Mouse (Mus musculus) left cerebral cortex, postnatal 4 days (tissue): ENCODE measurements around the gene D11Wsu47e. TPM values are rescaled to one million over a fixed set of nuclear protein-coding genes. Genes with fewer than 3 reads are reported as not detected.

Experiments
- DNase-seq: peaks from one replicate; pipeline ENCODE4 v3.0.0-alpha.2; 2022
- intact Hi-C: fragments of 180-260 bp; cut with DNase I; formaldehyde crosslinking; loops from one replicate; pipeline ENCODE4 v1.15.1; 2025
- total RNA-seq, 2 experiments: library from RNA; stranded (reverse); gene quantifications; 2 replicates each; pipeline ENCODE4 v1.2.3; 2021

Gene D11Wsu47e
- total RNA-seq, 2 experiments from 2014 or later: 19.2 to 19.4 TPM

- intact Hi-C loops: no loop called here
Observed at GRCm38 (mm10) chr11:113730879-113731278, 46.7 kb downstream of the D11Wsu47e start.

GRCm38 (mm10) chr11:113731945-113732612 lies 47.9 kb downstream of the D11Wsu47e start:
- DNase-seq: no peak
- intact Hi-C loops: no loop called here

More at GRCm38 (mm10) chr11:113730879-113731278, 46.7 kb downstream of the D11Wsu47e start:
- DNase-seq: no peak

GRCm38 (mm10) chr11:113733631-113734364 lies 49.6 kb downstream of the D11Wsu47e start:
- no peak for DNase-seq
- intact Hi-C loops: no loop called here

- intact Hi-C loops: no loop called here
- no peak for DNase-seq
Observed at GRCm38 (mm10) chr11:113735151-113735550, 50.9 kb downstream of the D11Wsu47e start.

DNA sequence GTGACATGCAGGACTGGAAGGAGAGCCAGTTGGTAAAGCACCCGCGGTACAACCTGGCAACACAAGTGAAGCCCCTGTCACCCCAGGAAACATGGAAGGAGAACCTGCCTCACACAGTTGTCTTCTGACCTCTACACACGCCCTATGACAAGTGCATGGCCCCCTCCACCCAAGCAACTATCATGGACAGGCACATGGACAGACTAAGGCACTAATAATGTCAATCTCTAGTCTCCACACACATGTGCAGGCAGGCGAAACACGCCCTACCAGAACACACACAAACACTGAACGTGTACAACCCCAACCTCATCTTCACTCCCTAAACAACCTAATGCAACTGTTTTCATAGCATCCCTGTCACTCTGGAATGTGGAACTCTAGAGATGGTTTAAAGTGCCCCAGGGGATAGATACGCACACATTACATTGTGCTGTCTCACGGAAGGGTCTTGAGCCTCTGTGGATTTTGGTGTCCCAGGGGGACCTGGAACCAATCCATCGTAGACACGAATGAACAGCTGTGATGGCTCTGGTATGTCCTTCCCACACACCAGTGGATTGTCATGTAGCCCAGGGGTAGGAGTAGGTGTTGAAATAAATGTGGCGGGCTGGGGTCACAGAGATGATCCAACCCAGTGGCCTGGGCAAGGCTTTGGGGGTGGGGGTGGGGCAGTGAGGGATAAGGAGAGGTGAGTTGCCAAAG lies 52.8 kb downstream of the D11Wsu47e start:
- intact Hi-C loops: no loop called here
- DNase-seq: no peak

- intact Hi-C loops: no loop called here
- DNase-seq: no peak
Observed at GRCm38 (mm10) chr11:113737553-113737854, 53.3 kb downstream of the D11Wsu47e start.

GRCm38 (mm10) chr11:113737912-113738311 lies 53.7 kb downstream of the D11Wsu47e start:
- DNase-seq: no peak
- intact Hi-C loops: no loop called here

GRCm38 (mm10) chr11:113739213-113739612 lies 55.0 kb downstream of the D11Wsu47e start:
- no peak for DNase-seq
- intact Hi-C loops: no loop called here

DNA sequence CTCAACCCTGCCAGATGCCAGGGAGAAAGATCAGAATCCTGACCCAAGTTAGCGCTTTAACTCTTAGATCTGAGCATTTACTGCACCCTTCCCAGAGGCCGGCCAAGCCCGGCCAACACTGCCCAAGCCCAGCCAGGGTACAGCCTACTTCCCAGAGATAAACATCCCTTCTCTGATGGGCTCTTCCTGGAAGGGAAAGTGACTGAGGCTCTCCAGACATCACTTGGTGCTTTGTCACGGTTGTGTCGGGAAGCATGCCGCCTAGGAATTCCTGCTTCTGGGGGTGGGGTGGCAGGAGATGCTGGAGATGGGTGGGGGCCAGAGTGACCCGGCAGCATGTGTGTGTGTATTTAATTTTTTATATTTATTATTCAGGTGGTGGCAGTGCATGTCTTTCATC lies 55.9 kb downstream of the D11Wsu47e start:
- DNase-seq: no peak
- intact Hi-C loops: no loop called here

DNA sequence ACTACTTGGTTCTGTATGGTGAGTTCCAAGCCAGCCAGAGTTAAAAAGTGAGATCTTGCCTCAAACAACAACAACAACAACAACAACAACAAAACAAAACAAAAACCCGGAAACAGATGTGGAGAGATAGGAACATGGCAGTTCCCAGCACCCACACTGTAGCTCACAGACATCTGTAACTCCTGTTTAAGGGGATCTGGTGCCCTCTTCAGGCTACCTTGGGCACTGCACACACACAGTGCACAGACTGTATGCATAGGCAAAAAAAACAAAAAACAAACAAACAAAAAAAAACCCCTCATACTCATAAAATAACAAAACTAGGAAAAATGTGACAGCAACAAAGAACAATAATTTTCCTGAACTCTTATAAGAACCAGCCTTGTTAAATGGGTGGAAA lies 58.8 kb downstream of the D11Wsu47e start:
- intact Hi-C loops: no loop called here
- no peak for DNase-seq

Other genes starting within 250 kb of the D11Wsu47e start
- gene Sstr2, start 65.1 kb upstream of the D11Wsu47e start, total RNA-seq: 10 to 100 TPM; 21.2 to 23.0 TPM
- gene Cog1, start 35.2 kb upstream of the D11Wsu47e start, total RNA-seq: 10 to 100 TPM; 36.2 to 36.4 TPM
- gene Slc39a11, start 34.3 kb upstream of the D11Wsu47e start, total RNA-seq: 10 to 100 TPM; 23.5 to 26.1 TPM
- 10 to 100 TPM; 28.1 to 29.3 TPM for gene Fam104a, start 257 bp upstream of the D11Wsu47e start, total RNA-seq
- not detected for gene Cpsf4l, start 25.6 kb downstream of the D11Wsu47e start, total RNA-seq
- 10 to 100 TPM; 53.1 to 53.4 TPM for gene Cdc42ep4, start 67.5 kb downstream of the D11Wsu47e start, total RNA-seq